Mouse (Mus musculus): ENCODE data around the gene Lrrc30. TPM values are rescaled to one million over a fixed set of nuclear protein-coding genes. Genes with fewer than 3 reads are reported as not detected.

Lrrc30 gene
- total RNA-seq (2014; fragmentation: Nextera tagmentation) = not detected in 2 replicates
- not detected in 2 replicates for total RNA-seq (2017)

- no peak for ATAC-seq (replicated peaks; ENCODE audit: low FRiP score, low TSS enrichment, poor library complexity, severe bottlenecking)
Observed at GRCm38 (mm10) chr17:67632676-67633339, at the start of gene Lrrc30. Lrrc30 (minus strand) TSS chr17:67632723.

GRCm38 (mm10) chr17:67681084-67681483 lies 48.6 kb upstream of the Lrrc30 start:
- no peak for ATAC-seq (replicated peaks; ENCODE audit: low FRiP score, low TSS enrichment, poor library complexity, severe bottlenecking)

DNA sequence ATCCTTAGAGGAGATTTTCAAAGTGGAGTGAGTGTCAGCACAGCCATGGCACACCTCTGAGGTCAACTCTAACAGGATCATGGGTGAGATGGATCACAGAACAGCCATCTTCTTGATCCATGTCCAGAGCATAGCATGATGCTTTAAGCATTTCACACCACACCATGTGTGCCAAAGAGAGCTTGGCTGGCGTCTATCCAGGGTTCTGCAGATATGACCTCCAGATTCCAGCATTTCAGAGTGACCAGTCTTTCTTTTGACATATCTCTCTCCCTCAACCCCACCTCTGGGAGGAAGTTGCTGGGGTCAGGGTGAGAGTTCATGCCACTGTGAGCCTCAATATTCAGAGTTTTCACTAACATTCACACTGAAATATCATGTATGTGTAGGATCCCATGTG lies 46.1 kb upstream of the Lrrc30 start:
- no peak for ATAC-seq (replicated peaks; ENCODE audit: low FRiP score, low TSS enrichment, poor library complexity, severe bottlenecking)

DNA sequence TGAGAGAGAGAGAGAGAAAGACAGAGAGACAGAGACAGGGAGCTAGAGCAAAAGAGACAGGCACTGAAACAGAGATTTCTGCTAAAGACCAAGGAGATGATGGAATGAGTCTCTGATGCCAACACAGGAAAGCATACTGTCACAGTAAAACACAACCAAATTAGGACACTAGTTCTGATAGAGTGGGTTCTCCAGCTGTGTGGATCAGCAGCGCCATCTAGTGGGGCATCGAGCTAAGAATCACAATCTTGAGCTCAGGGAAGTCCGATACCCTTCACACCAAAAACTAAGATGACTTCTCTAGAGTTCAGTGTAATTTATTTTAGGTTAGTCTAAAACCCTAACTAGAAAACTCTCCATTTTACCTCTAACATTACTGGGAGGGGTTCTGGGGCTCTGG lies 35.5 kb upstream of the Lrrc30 start:
- 0 out of 2 replicates have a peak, but pooled peaks have one; percentile 37 for ATAC-seq (replicated peaks; ENCODE audit: low FRiP score, low TSS enrichment, poor library complexity, severe bottlenecking)

- no peak for ATAC-seq (replicated peaks; ENCODE audit: low FRiP score, low TSS enrichment, poor library complexity, severe bottlenecking)
Observed at GRCm38 (mm10) chr17:67666981-67667380, 34.5 kb upstream of the Lrrc30 start.

DNA sequence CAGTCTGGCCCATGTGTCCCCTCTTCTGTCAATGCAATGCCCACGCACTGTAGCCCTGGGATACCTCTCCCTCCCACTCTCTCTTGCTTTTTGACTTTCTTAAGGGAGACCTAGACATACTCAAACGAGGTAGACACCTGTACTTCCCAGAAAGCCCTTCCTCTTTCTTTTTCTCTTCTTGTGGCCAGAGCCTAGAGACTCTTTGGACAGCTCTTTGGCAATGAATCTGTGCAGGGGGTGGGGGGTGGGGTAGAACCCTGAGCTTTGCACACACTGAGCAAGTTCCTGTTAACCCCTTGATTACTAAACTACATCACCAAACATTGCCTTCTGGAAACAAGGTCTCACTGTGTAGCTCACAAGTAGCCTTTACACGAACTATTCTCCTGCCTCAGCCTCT lies 31.8 kb upstream of the Lrrc30 start:
- ATAC-seq (replicated peaks; ENCODE audit: low FRiP score, low TSS enrichment, poor library complexity, severe bottlenecking) = no peak

GRCm38 (mm10) chr17:67651506-67651905 lies 19.0 kb upstream of the Lrrc30 start:
- peak; percentile 85 for ATAC-seq (replicated peaks; ENCODE audit: low FRiP score, low TSS enrichment, poor library complexity, severe bottlenecking)

- ATAC-seq (replicated peaks; ENCODE audit: low FRiP score, low TSS enrichment, poor library complexity, severe bottlenecking) = no peak
Observed at GRCm38 (mm10) chr17:67641627-67642026, 9.1 kb upstream of the Lrrc30 start.

DNA sequence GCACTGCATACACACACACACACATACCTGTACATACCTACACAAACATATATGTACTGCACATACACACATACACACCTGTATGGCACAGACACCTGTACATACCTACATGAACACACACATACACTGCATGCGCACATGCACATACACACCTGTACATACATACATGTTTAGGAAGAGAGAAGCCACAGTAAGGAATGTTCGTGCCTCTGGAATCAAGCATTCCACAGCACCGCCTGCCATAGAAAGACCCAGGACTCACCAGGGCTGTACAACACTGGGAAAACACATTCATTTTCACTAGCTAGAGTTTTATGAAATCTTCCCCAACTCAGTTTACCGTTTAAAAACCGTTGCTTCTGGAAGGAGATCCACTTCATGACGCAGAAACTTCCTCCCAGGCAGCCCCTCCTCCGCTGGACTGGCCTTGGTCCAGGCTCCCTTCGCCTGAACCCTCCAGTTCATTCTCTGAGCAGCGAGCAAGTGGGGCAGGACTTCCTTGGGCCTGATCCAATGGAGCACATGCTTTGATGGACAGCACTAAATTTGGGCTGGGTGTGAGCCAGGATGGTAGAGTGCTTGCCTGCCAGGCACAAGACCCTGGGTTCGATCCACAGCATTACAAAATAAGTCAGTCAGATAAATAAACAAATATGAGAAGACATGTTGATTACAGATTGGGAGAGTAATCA lies 5.7 kb upstream of the Lrrc30 start:
- ATAC-seq (replicated peaks; ENCODE audit: low FRiP score, low TSS enrichment, poor library complexity, severe bottlenecking) = no peak

DNA sequence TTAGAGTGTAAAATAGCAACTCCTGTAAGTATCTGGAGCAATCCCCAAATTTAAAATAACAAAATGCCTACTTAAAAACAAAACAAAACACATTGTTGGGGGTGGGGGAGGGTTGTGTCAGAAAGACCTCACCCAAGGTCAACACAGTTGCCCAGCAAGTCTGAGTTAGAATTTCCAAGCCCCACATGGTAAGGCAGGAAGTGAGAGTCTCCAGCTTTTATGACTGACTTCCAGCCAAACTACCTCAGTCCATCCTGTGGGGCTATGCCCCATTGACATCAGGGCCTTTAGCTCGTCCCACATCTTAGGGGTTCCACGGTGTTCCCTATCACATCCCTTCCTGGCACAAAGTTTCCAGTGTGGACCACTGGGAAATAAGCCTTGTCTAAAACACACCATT lies 4.4 kb upstream of the Lrrc30 start:
- ATAC-seq (replicated peaks; ENCODE audit: low FRiP score, low TSS enrichment, poor library complexity, severe bottlenecking) = no peak

GRCm38 (mm10) chr17:67636304-67636703 lies 3.8 kb upstream of the Lrrc30 start:
- ATAC-seq (replicated peaks; ENCODE audit: low FRiP score, low TSS enrichment, poor library complexity, severe bottlenecking) = no peak

- no peak for ATAC-seq (replicated peaks; ENCODE audit: low FRiP score, low TSS enrichment, poor library complexity, severe bottlenecking)
Observed at GRCm38 (mm10) chr17:67629746-67630145, 2.8 kb downstream of the Lrrc30 start.

DNA sequence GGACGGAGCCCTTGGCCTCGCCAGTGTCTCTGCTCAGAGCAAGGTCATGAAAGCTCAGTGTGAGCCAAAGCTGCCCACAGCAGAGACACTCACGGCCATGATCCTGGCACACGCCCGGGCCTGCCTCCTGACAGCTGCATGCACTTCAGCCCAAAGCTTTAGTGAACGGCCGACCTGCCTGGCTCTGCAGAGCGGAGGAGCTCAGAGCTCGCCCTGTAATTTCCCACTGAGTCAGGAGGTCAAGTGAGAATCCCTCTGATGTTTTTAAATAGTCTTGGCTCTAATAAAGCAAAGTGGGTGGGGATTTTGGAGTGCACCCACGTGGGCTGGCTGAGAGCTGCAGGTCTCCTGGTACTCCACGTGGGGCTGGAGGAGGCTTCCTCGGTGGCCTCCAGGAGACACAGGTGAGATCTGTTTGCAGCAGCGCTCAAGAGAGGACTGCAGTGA lies 3.3 kb downstream of the Lrrc30 start:
- ATAC-seq (replicated peaks; ENCODE audit: low FRiP score, low TSS enrichment, poor library complexity, severe bottlenecking) = no peak

DNA sequence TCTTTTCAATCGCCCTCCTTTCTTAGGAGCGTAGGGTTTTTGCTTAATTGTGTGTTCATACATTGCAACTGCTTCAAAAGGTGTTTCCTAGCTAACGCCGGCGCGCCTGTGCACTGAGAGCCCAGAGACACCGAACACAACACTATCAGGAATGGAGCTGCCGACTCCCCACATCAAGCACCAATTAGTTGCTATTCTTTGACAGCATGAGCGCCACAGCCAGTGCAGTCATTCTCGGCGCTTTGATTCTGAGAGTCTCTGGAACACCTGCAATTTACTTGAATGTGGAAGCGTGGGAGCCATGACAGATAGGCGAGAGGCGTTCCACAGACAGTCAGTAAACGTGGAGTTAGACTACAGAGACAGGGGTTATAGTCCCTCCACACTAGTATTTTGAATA lies 4.0 kb downstream of the Lrrc30 start:
- ATAC-seq (replicated peaks; ENCODE audit: low FRiP score, low TSS enrichment, poor library complexity, severe bottlenecking) = no peak

DNA sequence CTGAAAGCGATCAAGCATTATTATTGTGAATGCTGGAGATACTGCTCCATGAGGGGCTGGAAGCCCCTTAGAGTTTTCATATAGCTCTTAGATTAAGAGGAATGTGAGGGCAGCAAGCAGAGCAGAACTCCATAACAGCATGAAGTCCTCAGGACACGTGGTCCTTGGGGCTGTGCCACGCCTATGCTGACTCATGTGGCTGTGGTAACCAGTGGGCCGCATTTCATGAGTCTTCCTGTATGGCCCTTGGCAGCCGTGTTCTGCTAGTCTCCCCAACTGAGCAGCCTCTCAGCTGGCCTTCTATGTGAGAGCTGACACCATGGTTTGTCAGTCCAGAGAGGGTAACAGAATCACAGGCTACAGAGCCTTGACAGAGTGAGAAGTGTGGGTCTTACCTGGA lies 7.1 kb downstream of the Lrrc30 start:
- ATAC-seq (replicated peaks; ENCODE audit: low FRiP score, low TSS enrichment, poor library complexity, severe bottlenecking) = no peak

DNA sequence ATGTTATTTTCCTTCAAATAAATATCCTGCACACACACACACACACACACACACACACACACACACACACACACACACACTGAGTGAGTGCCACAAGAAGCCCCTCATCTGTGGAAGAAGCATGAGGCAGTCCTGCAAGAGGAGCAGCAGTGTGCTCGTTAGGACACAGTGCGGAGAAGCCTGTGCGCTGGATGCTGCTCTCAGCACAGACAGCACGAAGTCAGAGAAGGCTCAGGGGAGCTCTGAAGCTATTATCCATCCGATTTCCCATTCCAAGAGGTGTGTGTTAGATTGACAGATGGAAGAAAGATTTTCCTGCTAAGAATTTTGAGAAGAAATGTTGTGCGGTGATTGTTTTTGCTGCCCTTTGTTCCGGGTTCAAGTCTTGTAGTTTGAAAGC lies 13.5 kb downstream of the Lrrc30 start:
- ATAC-seq (replicated peaks; ENCODE audit: low FRiP score, low TSS enrichment, poor library complexity, severe bottlenecking) = no peak

DNA sequence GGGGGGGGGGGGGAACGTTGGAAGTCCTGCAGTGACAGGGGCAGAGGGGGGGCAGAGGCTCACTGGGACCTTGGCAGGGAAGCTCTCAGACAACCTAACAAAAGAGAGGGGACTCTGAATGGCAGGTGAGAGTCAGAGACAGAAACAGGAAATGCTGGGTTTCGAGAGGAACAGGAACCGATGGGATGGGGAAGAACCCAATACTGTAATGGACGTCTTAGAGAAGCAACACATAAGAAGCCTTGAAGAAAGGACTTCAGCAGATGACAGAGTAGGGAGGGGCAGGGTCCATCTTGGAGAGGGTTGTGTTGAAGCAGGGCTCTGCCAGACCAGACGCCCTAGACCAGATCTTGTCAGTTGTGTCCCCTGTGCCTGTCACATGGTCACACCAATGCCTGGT lies 18.1 kb downstream of the Lrrc30 start:
- ATAC-seq (replicated peaks; ENCODE audit: low FRiP score, low TSS enrichment, poor library complexity, severe bottlenecking) = no peak

DNA sequence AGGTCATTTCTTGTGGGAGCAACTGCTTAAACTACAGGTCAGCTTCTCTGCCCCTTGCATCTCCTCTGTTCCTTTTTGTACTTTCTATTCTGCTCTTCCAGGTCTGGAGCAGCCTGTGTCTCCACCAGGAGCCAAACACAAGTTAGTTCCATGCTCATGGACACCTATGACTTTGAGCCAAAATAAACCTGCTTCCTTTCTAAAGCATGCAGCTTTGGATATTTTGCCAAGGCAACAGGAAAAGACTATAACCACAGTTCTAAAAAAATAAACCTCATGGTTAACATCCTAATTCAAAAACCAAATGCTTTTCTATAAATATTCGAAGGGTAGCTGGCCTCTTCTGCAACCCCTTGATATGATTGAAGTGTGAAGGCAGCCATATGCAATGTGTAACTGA lies 19.9 kb downstream of the Lrrc30 start:
- ATAC-seq (replicated peaks; ENCODE audit: low FRiP score, low TSS enrichment, poor library complexity, severe bottlenecking) = no peak

DNA sequence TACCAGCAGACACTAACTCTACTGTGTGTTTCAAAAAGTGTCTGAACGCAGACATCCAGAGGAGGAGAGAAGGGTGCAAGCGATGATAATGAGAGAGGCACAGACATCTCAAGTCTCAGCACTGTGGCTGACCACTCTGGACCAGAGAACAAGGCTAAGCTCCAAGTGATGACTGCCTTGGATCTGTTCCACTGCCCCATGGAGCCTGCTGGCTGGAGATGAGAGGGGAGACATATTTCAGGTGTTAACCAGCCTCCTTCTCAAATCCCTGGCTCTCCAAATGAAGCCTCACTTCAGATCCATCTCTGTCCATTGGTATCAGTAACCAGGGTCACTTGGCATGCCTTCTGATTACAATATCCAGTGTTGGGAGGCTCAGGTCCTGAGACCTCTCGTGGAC lies 20.4 kb downstream of the Lrrc30 start:
- no peak for ATAC-seq (replicated peaks; ENCODE audit: low FRiP score, low TSS enrichment, poor library complexity, severe bottlenecking)

GRCm38 (mm10) chr17:67604446-67604845 lies 28.1 kb downstream of the Lrrc30 start:
- no peak for ATAC-seq (replicated peaks; ENCODE audit: low FRiP score, low TSS enrichment, poor library complexity, severe bottlenecking)

DNA sequence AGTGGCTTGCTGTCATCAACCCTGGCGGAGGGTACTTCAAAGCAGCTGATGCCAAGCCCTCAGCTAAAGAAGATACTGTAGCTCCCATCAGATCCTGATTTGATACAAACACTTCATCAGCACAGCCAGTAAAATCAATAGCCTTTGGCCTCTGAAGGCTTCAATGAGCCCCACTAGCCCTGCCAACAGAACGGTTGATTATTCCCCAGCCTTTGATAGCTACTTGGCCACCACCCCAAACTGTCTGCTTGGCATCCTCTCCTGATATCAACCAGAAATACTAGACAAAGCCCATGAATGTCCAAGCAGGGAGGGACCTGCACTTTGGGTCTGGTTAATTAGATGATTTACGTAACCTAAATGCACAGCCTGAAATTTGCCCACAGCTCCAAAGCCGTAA lies 30.0 kb downstream of the Lrrc30 start:
- no peak for ATAC-seq (replicated peaks; ENCODE audit: low FRiP score, low TSS enrichment, poor library complexity, severe bottlenecking)
